8 mouse cellular contexts compared by ENCODE assay signal in genomic region chr2:127584436-127584858, GRCm38 (mm10). TPM values are rescaled to one million over a fixed set of nuclear protein-coding genes. Genes with fewer than 3 reads are reported as not detected.
A peak's percentile ranks its signal among the peaks of the same experiment; 100 is the strongest.
DNase-seq lines count a peak whose midpoint lies in the region; ATAC-seq lines count a peak whose summit lies in the region.

No protein-coding gene starts in this region.

- H3K27me3 ChIP-seq in hindbrain, embryonic 11.5 days (ENCODE audit: control insufficient read depth, insufficient read depth, low read length), result no peaks in the 10 kb centered on the region

- 0 out of 2 replicates have a peak, but pooled peaks cover 2% of the 10 kb centered on the region for H3K4me1 ChIP-seq in hindbrain, embryonic 11.5 days (replicated peaks; ENCODE audit: control insufficient read depth, insufficient read depth, low read length)

- H3K4me3 ChIP-seq in hindbrain, embryonic 11.5 days (ENCODE audit: low read depth, low read length), result peak overlapping the region; percentile 55

- H3K36me3 ChIP-seq in hindbrain, embryonic 11.5 days (ENCODE audit: control insufficient read depth, insufficient read depth, low read length), result no peaks in the 10 kb centered on the region

- WGBS in hindbrain, embryonic 11.5 days, result under 1% methylated on average over 24 of the region's 24 CpGs

- H3K9me3 ChIP-seq in hindbrain, embryonic 11.5 days (ENCODE audit: control insufficient read depth, low read length), result no peaks in the 10 kb centered on the region

- ATAC-seq in hindbrain, embryonic 11.5 days (ENCODE audit: low FRiP score), result peak; percentile 84

- H3K27ac ChIP-seq in hindbrain, embryonic 11.5 days (ENCODE audit: low read depth, low read length), result no peak overlapping the region

- H3K9ac ChIP-seq in hindbrain, embryonic 11.5 days (ENCODE audit: low read depth, low read length), result peak overlapping the region; percentile 72

- DNase-seq in Muller cell, postnatal 12 days (ENCODE audit: inconsistent ontology term), result peak; percentile 91
- DNase-seq in cerebellum, adult 9-11 months, result peak; percentile 98
- DNase-seq in frontal cortex, adult 2 months (ENCODE audit: extremely low spot score in 1 of 2, low spot score in 1 of 2), result peak; percentile 94 to 97
- peak; percentile 94 for DNase-seq in hindbrain, embryonic 11.5 days (ENCODE audit: low spot score)
- peak; percentile 89 to 94 for DNase-seq in layer of hippocampus, postnatal 10 days (ENCODE audit: low spot score in 2 of 2)
- peak; percentile 94 for DNase-seq in lung, postnatal 10 days
- peak; percentile 91 for DNase-seq in ovary, postnatal 36 days (ENCODE audit: low spot score)
- DNase-seq in thymus, postnatal 25 days, result peak; percentile 91

- peak overlapping the region; percentile 78 for H3K4me2 ChIP-seq in hindbrain, embryonic 11.5 days (replicated peaks; ENCODE audit: low read depth, low read length)

RNA-seq across cellular contexts. Expression of gene Zfp661, which starts 2.4 kb away (rescaled TPM):
- 9.0 and 9.3 TPM in 2 replicates for polyA plus RNA-seq in frontal cortex, adult 2 months (2012; rRNA removed)
- 7.8 and 9.5 TPM in 2 replicates for polyA plus RNA-seq in hindbrain, embryonic 11.5 days (2014; fragmentation: Nextera tagmentation; extraction: Ambion mirVana)
- total RNA-seq in layer of hippocampus, postnatal 10 days (2021), result 1 to 10 TPM; 8.4 to 9.7 TPM

RNA-seq across cellular contexts. Expression of gene Mrps5, which starts 2.6 kb away (rescaled TPM):
- 113 and 115 TPM in 2 replicates for polyA plus RNA-seq in frontal cortex, adult 2 months (2012; rRNA removed)
- polyA plus RNA-seq in hindbrain, embryonic 11.5 days (2014; fragmentation: Nextera tagmentation; extraction: Ambion mirVana), result 154 and 157 TPM in 2 replicates
- total RNA-seq in layer of hippocampus, postnatal 10 days (2021), result 10 to 100 TPM; 69.9 to 91.1 TPM

RNA-seq across cellular contexts. Expression of gene Prom2, which starts 43.2 kb away (rescaled TPM):
- polyA plus RNA-seq in frontal cortex, adult 2 months (2012; rRNA removed), result 0.29 and 0.50 TPM in 2 replicates
- polyA plus RNA-seq in hindbrain, embryonic 11.5 days (2014; fragmentation: Nextera tagmentation; extraction: Ambion mirVana), result 0.40 and 0.86 TPM in 2 replicates
- total RNA-seq in layer of hippocampus, postnatal 10 days (2021), result under 1 TPM; 0.07 to 0.14 TPM
